Mouse (Mus musculus) mouse embryonic stem cell (cell line): ENCODE measurements around the gene Irf1.

Source experiments
- in situ Hi-C, 2 experiments: fragments of 300-500 bp; cut with MboI; formaldehyde crosslinking; loops; 1 replicate in 1 of 2; 3 replicates in 1 of 2; pipeline ENCODE4 v1.14.3; 2019 to 2020; ENCODE audit warnings: low sequenced_read_pairs in 2 of 2, low pct_unique_long_range_greater_than_20kb in 1 of 2, mixed read lengths in 1 of 2; ENCODE audit not compliant: unreplicated experiment in 1 of 2

The Irf1 gene

GRCm38 (mm10) chr11:53798041-53798711, 28.4 kb downstream of the Irf1 start:
- in situ Hi-C loops, result no loop called here

GRCm38 (mm10) chr11:53800036-53800435, 30.2 kb downstream of the Irf1 start:
- in situ Hi-C loops, result no loop called here

GRCm38 (mm10) chr11:53800975-53801374, 31.2 kb downstream of the Irf1 start:
- in situ Hi-C loops, result no loop called here

GRCm38 (mm10) chr11:53803093-53803492, 33.3 kb downstream of the Irf1 start:
- in situ Hi-C loops, result no loop called here

- in situ Hi-C loops, result no loop called here
Measured at GRCm38 (mm10) chr11:53803494-53803893, 33.7 kb downstream of the Irf1 start.

- in situ Hi-C loops, result loop anchor here in 1 of 2 experiments (5.0 kb wide), 1 partner anchor 38 kb away; no protein-coding TSS in a partner anchor
Measured at GRCm38 (mm10) chr11:53804569-53805344, 34.9 kb downstream of the Irf1 start.

GRCm38 (mm10) chr11:53805786-53806185, 36.0 kb downstream of the Irf1 start:
- in situ Hi-C loops, result loop anchor here in 1 of 2 experiments (5.0 kb wide), 1 partner anchor 37 kb away; no protein-coding TSS in a partner anchor

GRCm38 (mm10) chr11:53809354-53809753, 39.5 kb downstream of the Irf1 start:
- in situ Hi-C loops, result loop anchor here in 1 of 2 experiments (5.0 kb wide), 1 partner anchor 33 kb away; no protein-coding TSS in a partner anchor

GRCm38 (mm10) chr11:53810156-53810555, 40.3 kb downstream of the Irf1 start:
- in situ Hi-C loops, result no loop called here

GRCm38 (mm10) chr11:53810749-53811148, 40.9 kb downstream of the Irf1 start:
- in situ Hi-C loops, result no loop called here

- in situ Hi-C loops, result no loop called here
Measured at GRCm38 (mm10) chr11:53811312-53811711, 41.5 kb downstream of the Irf1 start.

- in situ Hi-C loops, result no loop called here
Measured at GRCm38 (mm10) chr11:53813001-53813868, 43.4 kb downstream of the Irf1 start.

GRCm38 (mm10) chr11:53814810-53815209, 45.0 kb downstream of the Irf1 start:
- in situ Hi-C loops, result no loop called here

GRCm38 (mm10) chr11:53816841-53817375, 47.1 kb downstream of the Irf1 start:
- in situ Hi-C loops, result no loop called here

- in situ Hi-C loops, result no loop called here
Measured at GRCm38 (mm10) chr11:53818794-53819193, 49.0 kb downstream of the Irf1 start.

- in situ Hi-C loops, result no loop called here
Measured at GRCm38 (mm10) chr11:53819511-53819910, 49.7 kb downstream of the Irf1 start.

GRCm38 (mm10) chr11:53820516-53821170, 50.8 kb downstream of the Irf1 start:
- in situ Hi-C loops, result no loop called here
